Mouse (Mus musculus) lung, embryonic 14.5 days (tissue): Measurements from ENCODE around the gene Cntn4. TPM values are rescaled to one million over a fixed set of nuclear protein-coding genes. Genes with fewer than 3 reads are reported as not detected.

Experiments
- ATAC-seq: fragments of 200-750 bp; cut with Nextera tagmentation; 2 replicates; pipeline ENCODE4 v1.8.0; 2017; ENCODE audit warnings: mild to moderate bottlenecking, moderate TSS enrichment, moderate library complexity; ENCODE audit not compliant: insufficient read depth
- DNase-seq: peaks from one replicate; pipeline ENCODE4 v3.0.0-alpha.2; 2015
- H3K27ac ChIP-seq: fragments of 300-500 bp; sonication (generic); 2 replicates; pipeline ENCODE4 v1.5.1; 2014; ENCODE audit warnings: low read depth, mild to moderate bottlenecking, moderate library complexity
- H3K27me3 ChIP-seq: fragments of 300-500 bp; sonication (generic); 2 replicates; pipeline ENCODE4 v1.6.1; 2014; ENCODE audit warnings: low read length, control low read depth; ENCODE audit not compliant: insufficient read depth
- H3K36me3 ChIP-seq: fragments of 300-500 bp; sonication (generic); 2 replicates; pipeline ENCODE4 v1.6.1; 2014; ENCODE audit warnings: control low read depth; ENCODE audit not compliant: insufficient read depth
- H3K4me1 ChIP-seq: fragments of 300-500 bp; sonication (generic); 2 replicates; pipeline ENCODE4 v1.6.1; 2014; ENCODE audit warnings: antibody characterized with exemption, control low read depth; ENCODE audit not compliant: insufficient read depth
- H3K4me2 ChIP-seq: fragments of 300-500 bp; sonication (generic); 2 replicates; pipeline ENCODE4 v1.6.1; 2014; ENCODE audit warnings: mild to moderate bottlenecking
- H3K4me3 ChIP-seq: fragments of 300-500 bp; sonication (generic); 2 replicates; pipeline ENCODE4 v1.5.1; 2014; ENCODE audit warnings: low read depth, low read length
- H3K9ac ChIP-seq: fragments of 300-500 bp; sonication (generic); 2 replicates; pipeline ENCODE4 v1.6.1; 2014
- H3K9me3 ChIP-seq: fragments of 300-500 bp; sonication (generic); 2 replicates; pipeline ENCODE4 v1.6.1; 2016; ENCODE audit warnings: low read depth, low read length, control low read depth
- CTCF ChIP-seq: IDR thresholded peaks from 2 replicates; pipeline ENCODE4 v1.5.1; 2016; ENCODE audit warnings: antibody characterized with exemption, low read depth
- WGBS: fragments of 180-500 bp; shearing (Covaris S2); extraction: QIAGEN DNeasy Blood & Tissue Kit; methylation state at CpG from one replicate; pipeline ENCODE4 v1.1.7; 2014; 5-methylcytosine and 5-hydroxymethylcytosine counted together
- polyA plus RNA-seq: library from polyadenylated mRNA; unstranded; fragments of >200 nt; fragmentation: Nextera tagmentation; extraction: Ambion mirVana; gene quantifications from 2 replicates; pipeline ENCODE4 v1.2.1, GENCODE M21; 2014

Cntn4 gene
- polyA plus RNA-seq, 1 experiment from 2014 or later, result 3.1 TPM

GRCm38 (mm10) chr6:106200974-106201373 lies 523.5 kb downstream of the Cntn4 start:
- WGBS, result 61% methylated on average over 1 of the region's 1 CpGs
- Histone ChIP-seq H3K9me3 (no peaks in the 10 kb centered on the region), H3K9ac (no peak overlapping the region), H3K4me2 (no peak overlapping the region), H3K4me1 (no peaks in the 10 kb centered on the region), H3K27ac (no peak overlapping the region), H3K36me3 (no peaks in the 10 kb centered on the region), H3K4me3 (no peak overlapping the region), H3K27me3 (no peaks in the 10 kb centered on the region)
- peak; percentile 80; the same call in 1 of the 2 replicates for ATAC-seq
- DNase-seq, result peak; percentile 55
- no peak for TF ChIP-seq CTCF

DNA sequence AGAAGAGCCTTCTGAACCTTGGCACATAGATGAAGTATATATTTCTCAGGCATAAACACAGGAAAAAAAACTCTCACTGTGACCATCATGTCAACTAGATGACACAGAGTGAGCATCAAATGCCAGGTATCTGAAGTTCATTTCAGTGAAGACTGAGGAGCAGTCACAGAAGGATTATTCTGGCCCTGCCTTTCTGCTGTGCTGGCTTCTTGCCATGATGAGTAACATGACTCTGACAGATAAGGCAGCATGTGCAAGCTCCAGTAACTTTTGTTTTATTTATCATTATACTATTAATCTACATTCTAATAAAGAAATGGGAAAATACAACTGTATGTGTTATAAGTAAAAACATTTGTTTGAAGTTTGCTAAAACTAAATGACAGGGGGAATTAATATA lies 529.9 kb downstream of the Cntn4 start:
- DNase-seq (peak; percentile 57), ATAC-seq (no peak)
- H3K4me2 ChIP-seq, result no peak overlapping the region
- H3K4me1 ChIP-seq, result no peaks in the 10 kb centered on the region
- no peak overlapping the region for H3K9ac ChIP-seq
- H3K9me3 ChIP-seq, result no peaks in the 10 kb centered on the region
- no peak overlapping the region for H3K4me3 ChIP-seq
- H3K27ac ChIP-seq, result no peak overlapping the region
- no peak for TF ChIP-seq CTCF
- H3K36me3 ChIP-seq, result no peaks in the 10 kb centered on the region
- no peaks in the 10 kb centered on the region for H3K27me3 ChIP-seq

- H3K9ac ChIP-seq, result no peak overlapping the region
- H3K4me3 ChIP-seq, result no peak overlapping the region
- ATAC-seq (no peak; the same call in 1 of the 2 replicates), DNase-seq (peak; percentile 39)
- H3K27ac ChIP-seq, result no peak overlapping the region
- 43% methylated on average over 4 of the region's 4 CpGs for WGBS
- H3K36me3 ChIP-seq, result no peaks in the 10 kb centered on the region
- no peak for TF ChIP-seq CTCF
- no peaks in the 10 kb centered on the region for H3K4me1 ChIP-seq
- no peaks in the 10 kb centered on the region for H3K27me3 ChIP-seq
- no peak overlapping the region for H3K4me2 ChIP-seq
- no peaks in the 10 kb centered on the region for H3K9me3 ChIP-seq
Measured at GRCm38 (mm10) chr6:106213071-106213470, 535.6 kb downstream of the Cntn4 start.

DNA sequence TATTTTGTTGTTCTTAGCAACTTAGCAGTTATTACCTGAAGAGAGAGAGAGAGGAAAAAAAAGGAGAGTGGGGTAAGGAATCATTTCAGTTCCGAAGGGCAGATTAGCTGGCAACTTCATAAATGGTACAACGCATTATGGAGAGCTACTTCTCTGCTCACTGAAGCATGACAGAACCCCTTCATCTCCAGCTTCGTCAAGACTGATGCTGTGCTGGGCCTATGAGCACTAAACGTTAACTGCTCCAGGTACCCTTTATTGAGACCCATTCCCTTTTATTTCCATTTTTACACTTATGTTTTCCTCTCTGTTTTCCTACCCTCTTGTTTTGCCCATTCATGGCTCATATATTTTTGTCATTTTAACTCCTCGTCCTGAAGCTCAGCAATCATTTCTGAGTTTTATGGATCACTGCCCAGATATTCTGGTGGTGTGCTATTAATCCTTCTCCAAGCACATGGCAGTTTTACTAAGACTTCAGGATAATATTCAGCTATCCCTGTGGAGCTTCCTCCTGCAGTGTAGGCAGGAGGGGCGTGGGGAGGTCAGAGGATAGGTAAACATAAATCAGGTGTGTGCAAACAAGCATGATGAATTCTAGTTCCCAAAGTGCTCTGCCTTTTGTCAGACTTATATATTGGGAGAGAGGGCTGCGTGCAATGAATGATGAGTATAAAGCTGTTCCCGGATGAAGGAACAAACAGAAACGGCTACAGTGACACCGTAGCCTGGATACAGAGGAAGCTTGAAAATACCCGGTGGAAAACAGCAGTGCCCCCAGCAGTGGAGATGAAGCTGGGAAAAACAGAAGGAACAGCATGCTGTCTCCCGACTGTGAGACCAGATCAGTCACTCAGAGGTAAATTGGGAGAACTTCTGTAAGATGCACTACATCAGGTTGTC lies 559.8 kb downstream of the Cntn4 start:
- Histone ChIP-seq H3K4me3 (no peak overlapping the region), H3K27ac (no peak overlapping the region), H3K9ac (no peak overlapping the region), H3K4me1 (no peaks in the 10 kb centered on the region), H3K9me3 (no peaks in the 10 kb centered on the region), H3K36me3 (no peaks in the 10 kb centered on the region), H3K27me3 (no peaks in the 10 kb centered on the region), H3K4me2 (no peak overlapping the region)
- no peak for TF ChIP-seq CTCF
- DNase-seq, result no peak
- ATAC-seq, result no peak
- WGBS, result 40% methylated on average over 12 of the region's 12 CpGs

DNA sequence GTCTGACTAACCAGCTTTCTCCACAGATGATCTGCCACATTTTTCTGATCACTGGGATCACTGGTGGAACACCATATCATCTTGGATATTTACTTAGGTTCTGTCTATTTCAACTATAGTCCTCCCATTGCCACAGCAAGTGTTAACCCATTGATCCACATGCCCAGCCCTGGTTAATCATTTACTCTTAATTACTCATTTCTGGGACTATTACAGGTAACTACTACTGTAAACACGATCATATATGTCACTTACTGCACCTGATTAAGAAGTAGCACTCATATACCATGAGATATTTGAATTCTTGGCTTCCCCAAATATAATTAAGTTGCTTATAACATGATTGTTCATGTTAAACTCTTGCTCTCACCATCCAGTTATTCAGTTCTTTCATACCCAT lies 564.1 kb downstream of the Cntn4 start:
- WGBS, result 62% methylated on average over 1 of the region's 1 CpGs
- no peak for TF ChIP-seq CTCF

GRCm38 (mm10) chr6:106263396-106263795 lies 585.9 kb downstream of the Cntn4 start:
- H3K27me3 ChIP-seq, result no peaks in the 10 kb centered on the region
- no peaks in the 10 kb centered on the region for H3K9me3 ChIP-seq
- H3K36me3 ChIP-seq, result no peaks in the 10 kb centered on the region
- no peaks in the 10 kb centered on the region for H3K4me1 ChIP-seq
- DNase-seq (peak; percentile 19), ATAC-seq (no peak)
- no peak for TF ChIP-seq CTCF
- no peak overlapping the region for H3K4me3 ChIP-seq
- no peak overlapping the region for H3K4me2 ChIP-seq
- WGBS, result 79% methylated on average over 3 of the region's 3 CpGs
- H3K27ac ChIP-seq, result no peak overlapping the region
- no peak overlapping the region for H3K9ac ChIP-seq

More for the DNA sequence above, 564.1 kb downstream of the Cntn4 start:
- H3K27me3 ChIP-seq, result no peaks in the 10 kb centered on the region
- H3K9me3 ChIP-seq, result no peaks in the 10 kb centered on the region
- H3K4me1 ChIP-seq, result no peaks in the 10 kb centered on the region
- no peak overlapping the region for H3K4me3 ChIP-seq
- DNase-seq (no peak), ATAC-seq (no peak)
- H3K27ac ChIP-seq, result no peak overlapping the region
- no peak overlapping the region for H3K4me2 ChIP-seq
- no peaks in the 10 kb centered on the region for H3K36me3 ChIP-seq
- H3K9ac ChIP-seq, result no peak overlapping the region

DNA sequence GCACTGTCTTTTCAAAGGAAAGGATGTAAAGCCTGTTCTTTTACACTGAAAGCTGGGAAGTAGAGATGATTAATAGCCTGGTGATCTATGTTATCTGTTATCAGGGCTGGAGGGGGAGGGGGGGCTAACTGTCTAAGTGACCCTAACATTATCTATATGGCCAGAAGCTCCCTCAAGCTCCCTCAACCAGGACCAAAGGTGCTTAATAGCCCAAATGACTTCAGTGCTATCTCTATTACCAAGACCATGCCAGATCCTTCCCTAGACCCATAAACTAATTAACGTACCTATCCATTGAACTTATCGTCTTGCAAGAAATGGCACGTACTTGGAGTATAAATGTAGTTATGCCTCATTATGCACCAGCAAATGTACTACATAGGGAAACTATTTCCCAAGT lies 588.0 kb downstream of the Cntn4 start:
- Histone ChIP-seq H3K4me1 (no peaks in the 10 kb centered on the region), H3K4me3 (no peak overlapping the region), H3K9ac (no peak overlapping the region), H3K9me3 (no peaks in the 10 kb centered on the region), H3K4me2 (no peak overlapping the region), H3K27me3 (no peaks in the 10 kb centered on the region), H3K27ac (no peak overlapping the region), H3K36me3 (no peaks in the 10 kb centered on the region)
- WGBS, result 74% methylated on average over 3 of the region's 3 CpGs
- no peak for TF ChIP-seq CTCF
- DNase-seq (no peak), ATAC-seq (no peak)
